Mouse (Mus musculus): ENCODE results near the gene Asb14. TPM values are rescaled to one million over a fixed set of nuclear protein-coding genes. Genes with fewer than 3 reads are reported as not detected.
"Not testable (repeated sequence)": the region's sequence is repeated elsewhere in the genome, so short reads cannot be mapped to it uniquely, and the experiment has no call there.

The Asb14 gene
- polyA plus RNA-seq, 1 experiment from 2014 or later: 0.15 TPM

DNA sequence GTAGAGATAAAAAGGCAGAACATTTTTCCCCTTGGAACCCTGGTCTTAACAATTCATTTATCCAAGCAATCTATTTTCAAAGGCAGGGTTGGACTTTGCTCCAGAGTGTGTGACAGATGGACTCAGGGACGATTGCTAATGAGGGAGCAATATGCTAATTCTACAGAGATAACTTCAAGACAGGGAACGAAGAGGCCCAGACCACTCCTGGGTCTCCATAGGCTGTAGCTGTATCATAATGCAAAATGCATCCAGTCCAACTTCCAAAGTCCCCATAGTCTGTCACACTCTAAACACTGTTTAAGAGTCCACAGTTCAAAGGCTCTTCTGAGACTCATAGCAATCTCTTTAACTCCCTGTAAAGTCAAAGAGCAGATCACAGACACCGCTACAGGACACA lies 7.1 kb upstream of the Asb14 start:
- WGBS: 50% methylated on average over 3 of the region's 3 CpGs
- ATAC-seq: no peak
- H3K4me1 ChIP-seq (ENCODE audit: control insufficient read depth, insufficient read depth, low read depth, low read length): no peaks in the 10 kb centered on the region

DNA sequence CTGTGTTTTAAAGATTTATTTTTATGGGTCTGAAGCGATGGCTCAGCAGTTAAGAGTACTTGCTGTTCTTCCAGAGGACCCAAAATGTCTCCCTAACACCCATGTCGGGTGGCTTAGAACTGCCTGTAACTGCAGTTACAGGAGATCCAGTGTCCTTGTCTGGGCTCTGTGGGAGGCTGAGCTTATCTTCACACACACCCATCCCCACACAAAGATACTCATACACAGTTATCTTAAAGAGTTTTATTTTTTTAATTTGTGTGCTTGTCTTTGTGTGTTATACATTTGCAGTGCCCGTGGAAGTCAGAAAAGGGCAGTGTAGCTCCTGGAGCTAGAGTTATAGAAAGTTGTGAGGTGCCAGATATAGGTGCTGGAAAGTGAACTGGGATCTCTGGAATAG lies 3.6 kb upstream of the Asb14 start:
- Histone ChIP-seq H3K9me3 (ENCODE audit: control insufficient read depth, low read length) (no peaks in the 10 kb centered on the region), H3K4me3 (ENCODE audit: low read length) (no peak overlapping the region), H3K36me3 (ENCODE audit: control insufficient read depth, insufficient read depth, low read length) (no peaks in the 10 kb centered on the region), H3K4me1 (ENCODE audit: control insufficient read depth, insufficient read depth, low read depth, low read length) (no peaks in the 10 kb centered on the region), H3K4me2 (ENCODE audit: low read length) (no peak overlapping the region), H3K9ac (ENCODE audit: low read depth, low read length) (no peak overlapping the region), H3K27ac (ENCODE audit: low read depth, low read length) (no peak overlapping the region), H3K27me3 (replicated peaks; ENCODE audit: control insufficient read depth, insufficient read depth, low read length) (no peaks in the 10 kb centered on the region)
- ATAC-seq: no peak
- WGBS: 92% methylated on average over 3 of the region's 3 CpGs

More for the DNA sequence above, 7.1 kb upstream of the Asb14 start:
- H3K9me3 ChIP-seq (ENCODE audit: control insufficient read depth, low read length): no peaks in the 10 kb centered on the region
- H3K36me3 ChIP-seq (ENCODE audit: control insufficient read depth, insufficient read depth, low read length): no peaks in the 10 kb centered on the region
- no peak overlapping the region for H3K4me2 ChIP-seq (ENCODE audit: low read length)
- no peak overlapping the region for H3K27ac ChIP-seq (ENCODE audit: low read depth, low read length)
- H3K27me3 ChIP-seq (replicated peaks; ENCODE audit: control insufficient read depth, insufficient read depth, low read length): no peaks in the 10 kb centered on the region
- H3K4me3 ChIP-seq (ENCODE audit: low read length): no peak overlapping the region
- H3K9ac ChIP-seq (ENCODE audit: low read depth, low read length): no peak overlapping the region

DNA sequence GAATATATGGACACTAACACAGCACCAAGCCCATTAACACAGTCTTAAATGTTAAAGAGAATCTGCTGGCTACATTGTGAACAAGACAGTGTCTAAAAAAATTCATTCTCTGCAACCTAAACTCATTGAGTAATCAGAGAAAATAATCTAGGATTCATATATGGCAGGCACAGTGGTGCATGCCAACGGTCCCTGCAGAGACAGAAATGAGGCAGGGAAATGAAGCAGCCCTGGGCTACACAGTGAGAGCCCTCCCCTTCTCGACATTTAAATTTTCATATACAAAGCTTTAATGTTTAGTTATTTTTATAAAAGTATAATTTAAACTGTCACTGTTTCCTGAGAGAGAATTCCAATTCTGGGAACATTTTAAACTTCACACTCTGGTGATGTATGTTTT lies 5.1 kb downstream of the Asb14 start:
- no peak overlapping the region for H3K4me3 ChIP-seq (ENCODE audit: low read length)
- no peak overlapping the region for H3K27ac ChIP-seq (ENCODE audit: low read depth, low read length)
- H3K36me3 ChIP-seq (ENCODE audit: control insufficient read depth, insufficient read depth, low read length): no peaks in the 10 kb centered on the region
- H3K9ac ChIP-seq (ENCODE audit: low read depth, low read length): no peak overlapping the region
- no peaks in the 10 kb centered on the region for H3K4me1 ChIP-seq (ENCODE audit: control insufficient read depth, insufficient read depth, low read depth, low read length)
- no peak overlapping the region for H3K4me2 ChIP-seq (ENCODE audit: low read length)
- no peak for ATAC-seq
- no peaks in the 10 kb centered on the region for H3K27me3 ChIP-seq (replicated peaks; ENCODE audit: control insufficient read depth, insufficient read depth, low read length)
- no peaks in the 10 kb centered on the region for H3K9me3 ChIP-seq (ENCODE audit: control insufficient read depth, low read length)
- 85% methylated on average over 2 of the region's 2 CpGs for WGBS

DNA sequence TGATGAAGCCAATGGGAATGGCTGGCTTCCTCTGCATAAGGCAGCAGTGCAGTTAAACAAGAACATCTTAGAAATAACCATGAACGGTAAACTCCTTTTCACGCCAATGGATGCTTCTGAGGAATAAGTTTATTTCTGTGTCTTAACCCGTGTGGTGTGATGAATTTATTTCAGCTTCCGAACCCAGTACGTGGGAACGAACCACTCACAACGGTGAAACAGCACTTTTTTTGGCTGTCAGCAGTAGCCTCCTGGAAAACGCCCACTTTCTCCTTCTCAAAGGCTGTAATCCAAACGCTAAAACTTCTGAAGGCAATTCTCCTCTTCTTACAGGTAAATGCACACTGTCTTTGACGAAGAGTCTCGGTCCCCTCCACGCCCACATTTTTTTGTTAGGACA lies 6.5 kb downstream of the Asb14 start:
- Histone ChIP-seq H3K9ac (ENCODE audit: low read depth, low read length) (no peak overlapping the region), H3K4me3 (ENCODE audit: low read length) (no peak overlapping the region), H3K36me3 (ENCODE audit: control insufficient read depth, insufficient read depth, low read length) (no peaks in the 10 kb centered on the region), H3K27ac (ENCODE audit: low read depth, low read length) (no peak overlapping the region), H3K4me1 (ENCODE audit: control insufficient read depth, insufficient read depth, low read depth, low read length) (no peaks in the 10 kb centered on the region), H3K4me2 (ENCODE audit: low read length) (no peak overlapping the region), H3K9me3 (ENCODE audit: control insufficient read depth, low read length) (no peaks in the 10 kb centered on the region), H3K27me3 (replicated peaks; ENCODE audit: control insufficient read depth, insufficient read depth, low read length) (no peaks in the 10 kb centered on the region)
- ATAC-seq: no peak
- WGBS: 89% methylated on average over 12 of the region's 12 CpGs

DNA sequence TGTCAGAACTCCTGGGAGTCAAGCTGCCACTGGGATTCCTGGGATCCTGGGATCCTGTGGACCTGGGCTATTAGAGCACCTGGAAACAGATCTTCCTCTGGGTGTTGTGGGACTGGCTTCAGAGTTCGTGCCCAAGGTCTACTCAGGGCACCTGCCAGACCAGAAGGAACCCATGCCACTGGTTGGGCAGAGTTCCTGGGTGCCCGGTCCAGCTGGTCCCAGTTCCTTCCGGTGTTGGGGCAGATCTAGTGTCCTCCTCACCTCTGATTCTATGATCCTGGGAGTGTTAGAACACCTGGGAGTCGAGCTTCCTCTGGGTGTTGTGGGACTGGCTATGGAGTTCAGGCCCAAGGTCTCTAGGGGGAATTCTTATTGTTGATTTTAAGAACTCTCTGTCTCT lies 13.0 kb downstream of the Asb14 start:
- Histone ChIP-seq H3K27ac (ENCODE audit: low read depth, low read length) (no peak overlapping the region), H3K36me3 (ENCODE audit: control insufficient read depth, insufficient read depth, low read length) (no peaks in the 10 kb centered on the region), H3K9me3 (ENCODE audit: control insufficient read depth, low read length) (no peaks in the 10 kb centered on the region), H3K4me2 (ENCODE audit: low read length) (no peak overlapping the region), H3K9ac (ENCODE audit: low read depth, low read length) (no peak overlapping the region), H3K4me1 (ENCODE audit: control insufficient read depth, insufficient read depth, low read depth, low read length) (no peaks in the 10 kb centered on the region), H3K4me3 (ENCODE audit: low read length) (no peak overlapping the region), H3K27me3 (replicated peaks; ENCODE audit: control insufficient read depth, insufficient read depth, low read length) (no peaks in the 10 kb centered on the region)
- 92% methylated on average over 4 of the region's 4 CpGs for WGBS
- no peak for ATAC-seq

DNA sequence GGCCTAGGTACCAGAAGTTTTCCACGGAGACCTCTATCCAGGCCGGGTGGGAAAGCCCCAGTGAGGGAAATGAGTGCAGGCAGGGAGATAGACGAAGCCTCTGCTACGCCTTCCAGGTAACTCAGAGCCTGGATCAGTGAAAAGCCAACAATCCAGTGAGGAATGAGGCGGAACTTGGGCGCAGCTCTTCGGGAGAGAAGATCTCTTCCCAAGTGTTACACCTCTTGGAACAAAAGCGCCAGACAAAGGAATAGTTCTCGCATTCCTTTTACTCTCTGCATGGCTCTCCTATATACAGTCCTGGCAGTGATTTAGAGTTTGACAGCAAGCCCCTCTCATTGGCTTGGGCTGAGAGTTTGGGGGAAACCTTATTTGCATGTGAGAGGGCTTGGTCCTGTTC lies 16.1 kb downstream of the Asb14 start:
- not testable (repeated sequence) for H3K4me3 ChIP-seq (ENCODE audit: low read length); H3K27ac ChIP-seq (ENCODE audit: low read depth, low read length); H3K4me2 ChIP-seq (ENCODE audit: low read length); H3K27me3 ChIP-seq (replicated peaks; ENCODE audit: control insufficient read depth, insufficient read depth, low read length); H3K4me1 ChIP-seq (ENCODE audit: control insufficient read depth, insufficient read depth, low read depth, low read length); H3K9ac ChIP-seq (ENCODE audit: low read depth, low read length); H3K9me3 ChIP-seq (ENCODE audit: control insufficient read depth, low read length); ATAC-seq; H3K36me3 ChIP-seq (ENCODE audit: control insufficient read depth, insufficient read depth, low read length)
- WGBS: 42% methylated on average over 9 of the region's 9 CpGs

DNA sequence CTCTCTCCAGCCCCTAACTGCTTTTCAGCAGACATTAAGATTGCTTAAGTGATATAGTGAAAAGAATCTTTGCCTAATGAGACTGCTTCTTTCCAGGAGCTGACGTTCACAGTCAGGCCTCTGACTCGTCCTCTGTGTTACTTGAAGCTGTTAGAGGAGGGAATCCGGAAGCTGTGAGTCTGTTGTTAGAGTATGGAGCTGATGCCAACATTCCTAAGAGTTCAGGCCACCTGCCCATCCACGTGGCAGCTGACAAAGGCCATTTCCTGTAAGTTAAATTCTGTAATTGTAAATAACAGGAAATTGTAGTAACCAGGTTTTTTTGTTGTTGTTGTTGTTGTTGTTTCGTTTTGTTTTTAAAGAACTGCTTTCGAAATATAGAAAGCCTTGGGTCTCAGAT lies 16.8 kb downstream of the Asb14 start:
- Histone ChIP-seq H3K4me2 (ENCODE audit: low read length) (no peak overlapping the region), H3K27ac (ENCODE audit: low read depth, low read length) (no peak overlapping the region), H3K4me1 (ENCODE audit: control insufficient read depth, insufficient read depth, low read depth, low read length) (no peaks in the 10 kb centered on the region), H3K9ac (ENCODE audit: low read depth, low read length) (no peak overlapping the region), H3K9me3 (ENCODE audit: control insufficient read depth, low read length) (no peaks in the 10 kb centered on the region), H3K27me3 (replicated peaks; ENCODE audit: control insufficient read depth, insufficient read depth, low read length) (no peaks in the 10 kb centered on the region), H3K36me3 (ENCODE audit: control insufficient read depth, insufficient read depth, low read length) (no peaks in the 10 kb centered on the region), H3K4me3 (ENCODE audit: low read length) (no peak overlapping the region)
- ATAC-seq: no peak
- 74% methylated on average over 6 of the region's 6 CpGs for WGBS

DNA sequence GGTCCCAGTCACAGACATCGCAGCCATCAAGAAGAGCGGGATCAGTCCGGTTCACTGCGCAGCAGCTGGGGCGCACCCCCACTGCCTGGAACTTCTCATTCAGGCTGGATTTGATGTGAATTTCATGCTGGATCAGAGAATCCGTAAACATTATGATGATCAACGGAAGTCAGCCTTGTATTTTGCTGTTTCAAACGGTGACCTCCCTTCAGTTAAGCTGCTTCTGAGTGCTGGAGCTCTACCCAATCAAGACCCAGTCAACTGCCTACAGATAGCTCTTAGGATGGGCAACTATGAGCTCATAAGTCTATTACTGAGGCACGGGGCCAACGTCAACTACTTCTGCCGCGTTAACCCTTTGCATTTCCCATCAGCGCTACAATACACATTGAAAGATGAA lies 17.5 kb downstream of the Asb14 start:
- Histone ChIP-seq H3K4me1 (ENCODE audit: control insufficient read depth, insufficient read depth, low read depth, low read length) (no peaks in the 10 kb centered on the region), H3K9me3 (ENCODE audit: control insufficient read depth, low read length) (no peaks in the 10 kb centered on the region), H3K9ac (ENCODE audit: low read depth, low read length) (no peak overlapping the region), H3K27ac (ENCODE audit: low read depth, low read length) (no peak overlapping the region), H3K4me3 (ENCODE audit: low read length) (no peak overlapping the region), H3K4me2 (ENCODE audit: low read length) (no peak overlapping the region), H3K36me3 (ENCODE audit: control insufficient read depth, insufficient read depth, low read length) (no peaks in the 10 kb centered on the region), H3K27me3 (replicated peaks; ENCODE audit: control insufficient read depth, insufficient read depth, low read length) (no peaks in the 10 kb centered on the region)
- no peak for ATAC-seq
- 92% methylated on average over 13 of the region's 13 CpGs for WGBS

DNA sequence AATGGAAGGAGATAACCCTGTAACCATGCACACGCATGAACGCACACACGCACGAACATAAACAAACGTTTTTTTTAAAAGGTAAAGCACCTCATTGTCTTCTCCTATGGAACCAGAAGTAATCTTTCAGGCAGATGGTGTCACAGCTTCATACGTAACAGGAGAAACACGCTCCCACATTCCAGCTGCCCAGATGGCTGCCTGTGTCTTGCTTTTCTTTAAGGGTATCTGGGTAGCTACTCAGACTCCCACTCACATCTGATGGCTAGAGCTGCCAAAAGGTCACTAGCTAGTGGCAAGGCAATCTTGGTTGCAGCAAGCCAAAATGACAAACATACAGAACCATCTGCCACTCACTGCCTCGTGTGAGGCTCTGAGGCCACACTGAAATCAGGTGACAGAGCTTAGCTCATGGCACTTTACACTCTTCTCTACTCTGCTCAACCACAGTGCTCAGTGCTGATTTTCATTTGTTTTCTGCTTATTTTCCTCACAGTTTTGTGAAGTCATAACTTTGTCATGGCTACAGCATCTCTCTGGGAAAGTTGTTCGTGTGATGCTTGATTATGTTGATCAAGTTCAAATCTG lies 19.4 kb downstream of the Asb14 start:
- H3K9me3 ChIP-seq (ENCODE audit: control insufficient read depth, low read length): no peaks in the 10 kb centered on the region
- no peaks in the 10 kb centered on the region for H3K4me1 ChIP-seq (ENCODE audit: control insufficient read depth, insufficient read depth, low read depth, low read length)
- H3K27ac ChIP-seq (ENCODE audit: low read depth, low read length): no peak overlapping the region
- no peak overlapping the region for H3K4me3 ChIP-seq (ENCODE audit: low read length)
- H3K4me2 ChIP-seq (ENCODE audit: low read length): no peak overlapping the region
- no peaks in the 10 kb centered on the region for H3K27me3 ChIP-seq (replicated peaks; ENCODE audit: control insufficient read depth, insufficient read depth, low read length)
- 59% methylated on average over 9 of the region's 9 CpGs for WGBS
- H3K9ac ChIP-seq (ENCODE audit: low read depth, low read length): no peak overlapping the region
- ATAC-seq: no peak
- 0 out of 2 replicates have a peak, but pooled peaks cover 2% of the 10 kb centered on the region for H3K36me3 ChIP-seq (ENCODE audit: control insufficient read depth, insufficient read depth, low read length)

DNA sequence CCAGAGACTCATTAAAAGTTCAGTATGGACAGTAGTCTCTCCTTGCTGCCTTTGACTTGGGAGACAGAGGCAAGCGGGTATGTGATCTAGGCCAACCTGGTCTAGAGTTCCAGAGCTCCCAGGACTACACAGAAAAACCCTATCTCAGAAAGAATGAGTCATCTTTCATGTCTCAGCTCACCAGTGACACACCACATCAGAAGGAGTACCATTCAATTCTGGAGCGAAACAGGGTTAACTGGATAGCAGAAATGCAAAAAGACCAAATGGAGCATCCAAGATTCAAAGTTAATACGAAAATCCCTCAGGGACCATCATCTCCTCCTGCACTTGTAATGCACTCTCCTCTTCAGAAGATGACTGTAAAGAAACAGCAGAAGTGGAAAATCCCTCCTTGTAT lies 25.0 kb downstream of the Asb14 start:
- Histone ChIP-seq H3K27me3 (replicated peaks; ENCODE audit: control insufficient read depth, insufficient read depth, low read length) (no peaks in the 10 kb centered on the region), H3K36me3 (ENCODE audit: control insufficient read depth, insufficient read depth, low read length) (peaks cover 26% of the 10 kb centered on the region), H3K27ac (ENCODE audit: low read depth, low read length) (no peak overlapping the region), H3K9me3 (ENCODE audit: control insufficient read depth, low read length) (no peaks in the 10 kb centered on the region), H3K4me2 (ENCODE audit: low read length) (no peak overlapping the region), H3K4me3 (ENCODE audit: low read length) (no peak overlapping the region), H3K4me1 (ENCODE audit: control insufficient read depth, insufficient read depth, low read depth, low read length) (no peaks in the 10 kb centered on the region), H3K9ac (ENCODE audit: low read depth, low read length) (no peak overlapping the region)
- WGBS: 91% methylated on average over 3 of the region's 3 CpGs
- ATAC-seq: no peak

Data from hindbrain, embryonic 16.5 days (tissue).